Mouse (Mus musculus): ENCODE measurements around the gene Terf2ip.

Gene Terf2ip

GRCm38 (mm10) chr8:112010997-112011815, at the start of gene Terf2ip, which contains the start of gene Kars:
Gene Terf2ip (plus strand): TSS chr8:112011398.
Gene Kars (minus strand): TSS chr8:112011323.
- DNase-seq: peak; percentile 93

GRCm38 (mm10) chr8:111962589-111962988, 48.6 kb upstream of the Terf2ip start:
- DNase-seq: no peak

- no peak for DNase-seq
These were observed 48.1 kb upstream of the Terf2ip start for GRCm38 (mm10) chr8:111963091-111963490.

GRCm38 (mm10) chr8:111963546-111963945, 47.7 kb upstream of the Terf2ip start:
- DNase-seq: no peak

GRCm38 (mm10) chr8:111964351-111964750, 46.8 kb upstream of the Terf2ip start:
- no peak for DNase-seq

- DNase-seq: no peak
These were observed 46.2 kb upstream of the Terf2ip start for GRCm38 (mm10) chr8:111964849-111965561.

GRCm38 (mm10) chr8:111967246-111967870, 43.8 kb upstream of the Terf2ip start:
- no peak for DNase-seq

GRCm38 (mm10) chr8:111968541-111968940, 42.7 kb upstream of the Terf2ip start:
- no peak for DNase-seq

GRCm38 (mm10) chr8:111968991-111969390, 42.2 kb upstream of the Terf2ip start:
- DNase-seq: no peak

GRCm38 (mm10) chr8:111974138-111974537, 37.1 kb upstream of the Terf2ip start:
- DNase-seq: no peak

GRCm38 (mm10) chr8:111975706-111976105, 35.5 kb upstream of the Terf2ip start:
- DNase-seq: no peak

- no peak for DNase-seq
These were observed 34.9 kb upstream of the Terf2ip start for GRCm38 (mm10) chr8:111976326-111976725.

- no peak for DNase-seq
These were observed 33.1 kb upstream of the Terf2ip start for GRCm38 (mm10) chr8:111978147-111978546.

GRCm38 (mm10) chr8:111982116-111982515, 29.1 kb upstream of the Terf2ip start:
- DNase-seq: peak; percentile 15

- no peak for DNase-seq
These were observed 26.7 kb upstream of the Terf2ip start for GRCm38 (mm10) chr8:111984511-111984910.

- DNase-seq: peak; percentile 86
These were observed 21.3 kb upstream of the Terf2ip start for GRCm38 (mm10) chr8:111989911-111990310.

- DNase-seq: no peak
These were observed 19.9 kb upstream of the Terf2ip start for GRCm38 (mm10) chr8:111991278-111991677.

- peak; percentile 88 for DNase-seq
These were observed 19.0 kb upstream of the Terf2ip start, which contains the start of gene Adat1 for GRCm38 (mm10) chr8:111992013-111992702. Gene Adat1 (minus strand): TSS chr8:111992302.

GRCm38 (mm10) chr8:111992703-111993039, 18.5 kb upstream of the Terf2ip start:
- DNase-seq: no peak

- DNase-seq: no peak
These were observed 6.4 kb upstream of the Terf2ip start for GRCm38 (mm10) chr8:112004754-112005153.

GRCm38 (mm10) chr8:112005601-112006000, 5.6 kb upstream of the Terf2ip start:
- DNase-seq: no peak

- no peak for DNase-seq
These were observed 3.5 kb upstream of the Terf2ip start for GRCm38 (mm10) chr8:112007669-112008068.

- no peak for DNase-seq
These were observed 1.6 kb upstream of the Terf2ip start for GRCm38 (mm10) chr8:112009558-112009957.
